Mouse (Mus musculus) kidney, embryonic 15.5 days (tissue): ENCODE results near the gene Hand2. TPM values are rescaled to one million over a fixed set of nuclear protein-coding genes. Genes with fewer than 3 reads are reported as not detected.
A peak's percentile ranks its signal among the peaks of the same experiment; 100 is the strongest.

Source experiments
- ATAC-seq: fragments of 200-750 bp; cut with Nextera tagmentation; replicated peaks from 2 replicates; pipeline ENCODE4 v1.8.0; 2017; ENCODE audit warnings: moderate TSS enrichment; ENCODE audit not compliant: low FRiP score
- H3K27ac ChIP-seq: fragments of 300-500 bp; sonication (generic); 2 replicates; pipeline ENCODE4 v1.5.1; 2015; ENCODE audit warnings: mild to moderate bottlenecking, inconsistent platforms
- H3K27me3 ChIP-seq: fragments of 300-500 bp; sonication (generic); 2 replicates; pipeline ENCODE4 v1.6.1; 2015; ENCODE audit warnings: inconsistent platforms
- H3K36me3 ChIP-seq: fragments of 300-500 bp; sonication (generic); 2 replicates; pipeline ENCODE4 v1.6.1; 2015; ENCODE audit warnings: inconsistent platforms
- H3K4me1 ChIP-seq: fragments of 300-500 bp; sonication (generic); 2 replicates; pipeline ENCODE4 v1.6.1; 2015; ENCODE audit warnings: inconsistent platforms
- H3K4me2 ChIP-seq: fragments of 300-500 bp; sonication (generic); 2 replicates; pipeline ENCODE4 v1.6.1; 2015; ENCODE audit warnings: moderate library complexity, mild to moderate bottlenecking, inconsistent platforms
- H3K4me3 ChIP-seq: fragments of 300-500 bp; sonication (generic); replicated peaks from 2 replicates; pipeline ENCODE4 v1.5.1; 2015; ENCODE audit warnings: mild to moderate bottlenecking, inconsistent platforms
- H3K9ac ChIP-seq: fragments of 300-500 bp; sonication (generic); 2 replicates; pipeline ENCODE4 v1.6.1; 2015; ENCODE audit warnings: mild to moderate bottlenecking, inconsistent platforms
- H3K9me3 ChIP-seq: fragments of 300-500 bp; sonication (generic); replicated peaks from 2 replicates; pipeline ENCODE4 v1.6.1; 2016; ENCODE audit warnings: inconsistent platforms
- WGBS: fragments of 180-500 bp; shearing (Covaris S2); methylation state at CpG from one replicate; pipeline ENCODE4 v1.1.7; 2015; ENCODE audit warnings: mixed read lengths; 5-methylcytosine and 5-hydroxymethylcytosine counted together
- polyA plus RNA-seq: library from polyadenylated mRNA; unstranded; fragments of >200 nt; fragmentation: Nextera tagmentation; extraction: Ambion mirVana; gene quantifications from 2 replicates; pipeline ENCODE4 v1.2.1, GENCODE M21; 2015

Gene Hand2
- polyA plus RNA-seq, 1 experiment from 2014 or later, result 1.7 TPM

DNA sequence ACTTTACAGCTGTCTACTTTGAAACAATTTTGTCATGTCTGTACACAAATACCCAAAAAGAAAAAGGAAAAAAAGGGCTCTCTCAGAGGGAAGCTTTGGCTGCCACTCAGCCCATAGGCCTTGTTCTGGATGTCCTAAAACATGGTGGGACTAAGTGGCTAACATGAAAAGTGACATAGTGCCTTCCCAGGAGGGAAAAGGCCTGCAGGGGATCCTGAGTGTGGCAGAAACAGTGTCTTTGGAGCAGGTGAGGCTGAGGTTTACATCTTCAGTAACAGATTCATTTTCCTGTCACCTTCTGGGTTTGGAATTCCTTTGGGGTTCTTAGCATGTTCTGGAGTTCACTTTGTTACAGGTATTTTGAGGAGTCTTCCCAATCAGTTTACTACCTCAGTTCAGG lies 3.7 kb upstream of the Hand2 start:
- no peaks in the 10 kb centered on the region for H3K36me3 ChIP-seq
- no peak for ATAC-seq
- no peak overlapping the region for H3K27ac ChIP-seq
- no peak overlapping the region for H3K9ac ChIP-seq
- H3K9me3 ChIP-seq, result no peaks in the 10 kb centered on the region
- no peak overlapping the region for H3K4me3 ChIP-seq
- peaks cover 99% of the 10 kb centered on the region for H3K27me3 ChIP-seq
- H3K4me1 ChIP-seq, result peaks cover 24% of the 10 kb centered on the region
- no peak overlapping the region for H3K4me2 ChIP-seq

DNA sequence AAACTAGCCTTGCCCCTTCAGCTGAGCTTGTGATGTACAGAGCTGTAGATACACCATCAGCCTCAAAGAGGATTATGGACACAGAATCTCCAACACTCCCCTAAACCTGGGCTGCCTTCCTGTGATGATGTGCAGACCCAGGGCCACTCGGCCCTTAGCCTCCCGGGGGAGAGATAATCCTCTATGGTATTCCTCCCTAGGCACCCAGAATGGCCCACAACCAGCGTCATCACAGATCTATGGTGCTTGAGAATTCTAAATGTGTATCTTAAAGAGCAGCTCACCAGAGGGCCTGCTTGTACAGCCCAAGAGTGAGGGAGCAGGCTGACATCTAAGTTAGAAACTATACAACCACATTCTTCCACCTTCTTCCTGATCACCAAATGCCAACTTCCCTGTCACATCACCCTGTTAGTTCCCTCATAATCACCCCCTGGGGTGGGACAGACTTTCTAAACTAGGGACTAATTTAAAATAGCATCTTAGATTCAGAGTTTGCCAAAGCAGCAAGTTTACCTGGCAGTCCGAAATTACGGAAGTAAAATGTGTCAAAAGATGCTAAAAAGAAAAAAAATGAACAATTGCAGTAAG lies 2.8 kb upstream of the Hand2 start:
- H3K4me1 ChIP-seq, result peaks cover 19% of the 10 kb centered on the region
- ATAC-seq, result no peak
- 7% methylated on average over 5 of the region's 5 CpGs for WGBS
- H3K9me3 ChIP-seq, result no peaks in the 10 kb centered on the region
- H3K36me3 ChIP-seq, result no peaks in the 10 kb centered on the region
- H3K4me2 ChIP-seq, result no peak overlapping the region
- H3K4me3 ChIP-seq, result no peak overlapping the region
- no peak overlapping the region for H3K9ac ChIP-seq
- H3K27me3 ChIP-seq, result peaks cover 99% of the 10 kb centered on the region
- H3K27ac ChIP-seq, result no peak overlapping the region

DNA sequence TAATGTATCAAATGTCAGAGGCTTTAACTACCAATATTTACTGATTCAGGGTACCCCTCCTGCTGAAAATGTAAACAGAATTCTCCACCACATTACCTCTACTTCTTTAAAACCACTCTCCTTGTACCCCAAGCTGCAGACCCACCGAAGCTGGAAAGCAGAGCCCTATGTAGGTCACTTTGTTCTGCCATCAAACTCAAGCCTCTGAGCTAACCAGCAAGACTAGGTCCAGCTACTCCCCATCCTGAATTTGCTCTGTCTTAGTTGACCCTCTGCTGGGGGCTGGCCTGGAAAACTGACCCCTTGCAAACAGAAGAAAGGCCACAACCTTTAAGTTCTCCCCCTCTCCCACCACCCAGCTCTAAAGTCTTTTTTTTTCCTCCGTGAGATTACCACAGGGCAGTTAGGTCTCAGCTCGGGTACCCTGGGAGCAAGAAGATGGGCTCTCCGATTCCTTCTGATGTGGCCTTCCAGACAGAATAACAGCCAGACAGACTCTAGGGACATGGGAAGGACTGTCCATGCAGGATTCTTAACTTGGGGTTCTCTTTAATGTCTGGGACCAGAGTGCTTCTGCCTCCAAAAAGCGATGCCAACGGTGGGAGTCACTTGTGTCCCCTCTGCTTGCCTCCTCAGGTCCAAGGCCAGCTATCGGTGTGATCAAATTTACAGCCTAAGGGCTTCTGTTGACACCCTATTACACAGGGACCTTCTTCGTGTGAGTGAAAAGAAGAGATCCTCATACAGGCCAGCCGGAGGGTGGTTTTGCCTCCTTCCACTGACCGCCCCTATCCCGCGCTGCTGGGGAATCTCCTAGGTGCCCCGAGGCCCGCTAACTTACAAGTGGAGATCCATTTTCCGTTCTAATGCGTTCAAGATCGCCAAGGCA lies 1.4 kb upstream of the Hand2 start:
- Histone ChIP-seq H3K27me3 (peaks cover 99% of the 10 kb centered on the region), H3K36me3 (no peaks in the 10 kb centered on the region), H3K27ac (no peak overlapping the region), H3K4me2 (no peak overlapping the region), H3K9me3 (no peaks in the 10 kb centered on the region), H3K4me3 (peak overlapping the region; percentile 10; the same call in 1 of the 2 replicates), H3K4me1 (peaks cover 18% of the 10 kb centered on the region), H3K9ac (no peak overlapping the region)
- 3% methylated on average over 17 of the region's 17 CpGs for WGBS
- ATAC-seq, result no peak

DNA sequence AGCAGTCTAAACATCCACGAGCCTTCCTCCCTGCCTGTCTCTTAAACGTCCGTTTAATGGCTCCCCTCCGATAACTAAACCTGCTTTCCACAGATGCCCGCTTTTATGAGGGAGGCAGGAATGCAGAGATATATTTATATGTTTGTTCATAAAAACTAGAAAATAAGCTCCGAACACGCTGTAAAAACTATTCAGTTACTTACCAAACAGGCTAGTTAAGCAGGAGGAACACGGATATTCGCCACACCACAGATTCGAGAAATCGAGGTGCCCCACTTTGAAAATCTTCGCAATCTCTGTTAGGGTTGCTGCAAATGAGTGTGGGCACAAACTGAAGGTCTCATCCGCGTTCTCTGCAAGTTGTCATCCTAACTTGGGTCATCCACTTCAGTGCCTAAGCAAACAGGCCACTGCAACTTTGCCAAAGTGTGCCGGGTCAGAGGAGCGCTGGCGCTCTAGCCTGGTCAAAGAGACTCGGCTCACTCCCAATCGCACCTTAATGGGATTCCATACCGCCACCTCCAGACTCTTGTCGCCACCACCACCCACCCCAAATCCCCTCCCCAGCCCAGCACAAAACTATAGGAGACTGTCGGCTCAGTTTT lies 700 bp upstream of the Hand2 start:
- Histone ChIP-seq H3K4me1 (peaks cover 18% of the 10 kb centered on the region), H3K4me2 (no peak overlapping the region), H3K4me3 (peak overlapping the region; percentile 10; the same call in 1 of the 2 replicates), H3K9ac (no peak overlapping the region), H3K27ac (no peak overlapping the region), H3K36me3 (no peaks in the 10 kb centered on the region), H3K9me3 (no peaks in the 10 kb centered on the region), H3K27me3 (peaks cover 98% of the 10 kb centered on the region)
- under 1% methylated on average over 22 of the region's 22 CpGs for WGBS
- ATAC-seq, result no peak

- H3K9me3 ChIP-seq, result no peaks in the 10 kb centered on the region
- H3K4me1 ChIP-seq, result peaks cover 18% of the 10 kb centered on the region
- peak overlapping the region; percentile 41 for H3K4me3 ChIP-seq
- no peaks in the 10 kb centered on the region for H3K36me3 ChIP-seq
- WGBS, result under 1% methylated on average over 63 of the region's 64 CpGs
- peak overlapping the region; percentile 64 for H3K4me2 ChIP-seq
- peaks cover 98% of the 10 kb centered on the region for H3K27me3 ChIP-seq
- ATAC-seq, result peak; percentile 19
- H3K9ac ChIP-seq, result no peak overlapping the region
- no peak overlapping the region for H3K27ac ChIP-seq
Observed at GRCm38 (mm10) chr8:57321898-57322895, 1.4 kb downstream of the Hand2 start.

- WGBS, result 2% methylated on average over 31 of the region's 31 CpGs
- Histone ChIP-seq H3K4me2 (no peak overlapping the region), H3K27ac (no peak overlapping the region), H3K9me3 (no peaks in the 10 kb centered on the region), H3K27me3 (peaks cover 98% of the 10 kb centered on the region), H3K36me3 (no peaks in the 10 kb centered on the region), H3K4me1 (peaks cover 22% of the 10 kb centered on the region), H3K9ac (no peak overlapping the region), H3K4me3 (peak overlapping the region; percentile 41; the same call in 1 of the 2 replicates)
- ATAC-seq, result no peak
Observed at GRCm38 (mm10) chr8:57322961-57323941, 2.5 kb downstream of the Hand2 start.

DNA sequence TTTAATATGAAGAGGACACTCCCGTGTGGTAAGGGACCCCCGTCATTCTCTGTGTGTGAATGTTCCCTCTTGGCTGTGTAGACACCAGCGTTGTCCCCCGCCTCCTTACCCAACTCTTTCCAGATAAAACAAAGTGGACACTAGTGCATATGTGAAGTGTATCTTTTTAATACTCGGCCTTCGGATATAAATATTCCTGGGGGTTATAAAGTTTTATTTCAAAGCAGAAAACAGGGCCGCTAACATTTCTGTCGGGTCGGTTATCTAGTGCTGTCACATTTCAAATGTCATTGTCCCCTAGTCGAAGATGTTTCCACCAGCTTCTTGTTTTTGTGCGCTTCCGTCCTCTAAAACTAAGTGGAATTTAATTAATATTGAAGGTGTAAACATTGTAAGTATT lies 3.3 kb downstream of the Hand2 start:
- Histone ChIP-seq H3K9ac (no peak overlapping the region), H3K4me1 (peaks cover 30% of the 10 kb centered on the region), H3K4me3 (no peak overlapping the region), H3K36me3 (no peaks in the 10 kb centered on the region), H3K9me3 (no peaks in the 10 kb centered on the region), H3K27ac (no peak overlapping the region), H3K27me3 (peaks cover 98% of the 10 kb centered on the region), H3K4me2 (no peak overlapping the region)
- ATAC-seq, result no peak
- WGBS, result 2% methylated on average over 12 of the region's 12 CpGs

- ATAC-seq, result no peak
- Histone ChIP-seq H3K27me3 (peaks cover 98% of the 10 kb centered on the region), H3K27ac (no peak overlapping the region), H3K36me3 (no peaks in the 10 kb centered on the region), H3K9me3 (no peaks in the 10 kb centered on the region), H3K9ac (no peak overlapping the region), H3K4me2 (no peak overlapping the region), H3K4me3 (no peak overlapping the region), H3K4me1 (peaks cover 30% of the 10 kb centered on the region)
- 5% methylated on average over 5 of the region's 5 CpGs for whole genome bisulfite sequencing
Observed at GRCm38 (mm10) chr8:57324671-57325070, 3.9 kb downstream of the Hand2 start.

GRCm38 (mm10) chr8:57325111-57325891 lies 4.5 kb downstream of the Hand2 start:
- Histone ChIP-seq H3K27ac (no peak overlapping the region), H3K4me3 (no peak overlapping the region; the same call in 1 of the 2 replicates), H3K27me3 (peaks cover 98% of the 10 kb centered on the region), H3K36me3 (no peaks in the 10 kb centered on the region), H3K4me2 (no peak overlapping the region), H3K9me3 (no peaks in the 10 kb centered on the region), H3K9ac (no peak overlapping the region), H3K4me1 (peaks cover 30% of the 10 kb centered on the region)
- ATAC-seq, result no peak
- WGBS, result 4% methylated on average over 21 of the region's 21 CpGs
